Mouse (Mus musculus): ENCODE measurements around the gene Hbq1a.
A peak's percentile ranks its signal among the peaks of the same experiment; 100 is the strongest.
"Not testable (repeated sequence)": the region's sequence is repeated elsewhere in the genome, so short reads cannot be mapped to it uniquely, and the experiment has no call there.

The Hbq1a gene

DNA sequence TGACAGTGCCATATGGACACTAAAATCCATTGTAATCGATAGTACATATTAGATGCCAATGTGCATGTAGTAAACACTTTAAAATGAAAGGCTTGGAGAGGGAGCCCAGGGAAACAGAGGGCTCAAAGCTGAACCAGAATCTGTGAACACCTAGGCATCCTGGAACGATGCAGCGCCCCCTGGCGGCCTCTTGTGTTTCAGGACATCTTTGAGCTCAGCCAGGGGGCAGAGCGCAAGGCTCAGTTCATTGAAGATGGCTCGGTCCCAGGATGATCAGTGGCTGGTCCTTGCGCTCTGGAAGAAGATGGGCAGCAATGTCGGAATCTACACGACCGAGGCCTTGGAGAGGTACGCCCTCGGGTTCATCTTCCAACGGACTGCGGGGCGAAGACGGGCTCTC is at the start of gene Hbq1a:
Gene Hbq1a, plus strand, starts transcription at position 205 of the 400 bp plus-strand sequence.
- peak; percentile 61 for DNase-seq

DNA sequence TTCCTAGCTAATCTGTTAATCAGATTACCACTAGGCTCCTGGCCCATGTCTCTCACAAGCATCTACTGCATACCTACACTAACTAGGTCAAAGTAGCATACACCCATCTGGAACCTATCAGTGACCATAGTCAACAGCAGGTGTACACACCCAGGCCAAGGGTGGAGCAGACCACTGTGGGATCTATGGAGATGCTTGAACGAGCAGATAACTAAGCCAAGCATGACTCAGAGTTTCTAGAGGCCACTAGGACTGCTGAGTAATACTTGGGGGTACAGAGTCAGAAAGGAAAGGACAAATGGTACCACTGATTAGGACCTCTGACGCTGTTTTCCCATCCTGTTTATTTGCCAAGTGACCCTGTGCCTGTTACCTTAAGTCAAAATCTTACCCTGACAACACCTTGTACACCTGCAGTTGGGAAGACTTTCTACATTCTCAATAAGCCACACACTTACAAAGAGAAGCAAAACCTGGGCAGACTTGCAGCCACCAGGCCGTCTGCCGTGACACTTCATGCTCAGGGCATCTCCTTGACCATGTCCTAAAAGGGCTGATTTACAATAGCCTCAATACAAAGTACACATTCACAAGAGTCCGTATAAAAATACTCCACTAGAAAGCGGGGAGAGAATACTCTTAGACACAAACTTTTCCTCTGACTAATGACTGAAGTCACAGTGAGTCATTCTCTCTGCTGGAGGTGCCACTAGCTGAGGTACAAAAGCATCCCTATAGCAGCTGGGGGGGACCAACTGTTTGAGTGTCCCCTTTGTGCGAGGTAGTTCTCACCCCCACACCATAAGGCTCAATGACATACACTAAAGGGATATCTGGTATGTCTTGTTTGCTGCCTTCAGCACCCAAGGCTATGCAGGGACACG is 48.7 kb upstream of the Hbq1a start:
- DNase-seq: no peak

DNA sequence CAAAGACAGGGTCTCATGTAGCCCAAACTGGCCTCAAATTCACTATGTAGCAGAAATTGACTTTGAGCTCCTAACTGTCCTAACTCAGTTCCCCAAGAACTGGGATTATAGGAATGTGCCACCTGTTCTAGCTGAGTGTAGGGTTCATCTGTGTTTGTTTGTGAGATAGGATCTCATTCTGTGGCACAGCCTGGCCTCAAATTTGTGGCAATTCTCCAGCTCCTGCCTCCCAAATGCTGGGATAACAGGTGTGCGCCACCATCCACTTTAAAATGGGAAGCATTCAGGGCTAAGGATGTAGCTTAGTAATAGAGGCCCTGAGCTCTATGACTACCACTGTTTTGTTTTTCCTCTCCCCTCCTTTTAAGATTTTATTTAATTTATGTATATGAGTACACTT is 46.7 kb upstream of the Hbq1a start:
- peak; percentile 15 for DNase-seq

DNA sequence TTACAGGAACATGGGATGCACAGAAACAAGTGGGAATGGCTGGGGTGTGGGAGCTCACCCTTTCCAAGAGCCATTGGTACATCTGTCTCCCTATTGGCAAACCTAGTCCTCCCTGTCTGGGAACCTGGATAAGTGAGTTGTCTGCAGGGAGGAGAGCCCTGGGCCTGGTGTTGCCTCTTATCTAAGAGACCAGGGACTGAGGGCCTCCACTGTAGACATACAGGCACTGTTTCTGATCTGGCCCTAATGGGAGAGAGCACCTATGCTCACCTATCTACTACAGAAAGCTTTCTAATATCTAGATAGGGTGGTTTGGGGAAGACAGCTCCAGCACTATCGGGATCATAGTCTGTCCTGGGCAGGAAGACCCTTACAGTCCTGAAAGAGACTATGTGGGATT is 43.7 kb upstream of the Hbq1a start:
- DNase-seq: no peak

DNA sequence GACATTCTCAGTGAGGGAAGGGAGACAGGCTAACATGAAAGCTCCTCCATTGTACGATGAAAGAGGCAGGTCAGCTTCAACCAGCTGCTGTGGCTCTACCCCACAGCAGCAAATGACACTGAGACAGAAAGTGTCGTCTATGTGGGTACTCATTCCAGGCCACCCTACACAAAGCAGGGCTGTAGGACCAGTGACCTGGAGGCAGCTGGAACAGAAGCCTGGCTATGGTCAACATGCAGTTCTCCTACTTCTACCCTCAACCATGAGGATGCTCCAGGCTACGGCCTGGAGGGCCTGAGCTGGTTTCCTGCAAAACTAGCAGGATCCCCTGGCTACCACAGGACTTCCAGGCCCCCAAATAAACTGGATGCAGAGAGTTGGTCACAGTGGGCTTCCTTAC is 43.3 kb upstream of the Hbq1a start:
- no peak for DNase-seq

DNA sequence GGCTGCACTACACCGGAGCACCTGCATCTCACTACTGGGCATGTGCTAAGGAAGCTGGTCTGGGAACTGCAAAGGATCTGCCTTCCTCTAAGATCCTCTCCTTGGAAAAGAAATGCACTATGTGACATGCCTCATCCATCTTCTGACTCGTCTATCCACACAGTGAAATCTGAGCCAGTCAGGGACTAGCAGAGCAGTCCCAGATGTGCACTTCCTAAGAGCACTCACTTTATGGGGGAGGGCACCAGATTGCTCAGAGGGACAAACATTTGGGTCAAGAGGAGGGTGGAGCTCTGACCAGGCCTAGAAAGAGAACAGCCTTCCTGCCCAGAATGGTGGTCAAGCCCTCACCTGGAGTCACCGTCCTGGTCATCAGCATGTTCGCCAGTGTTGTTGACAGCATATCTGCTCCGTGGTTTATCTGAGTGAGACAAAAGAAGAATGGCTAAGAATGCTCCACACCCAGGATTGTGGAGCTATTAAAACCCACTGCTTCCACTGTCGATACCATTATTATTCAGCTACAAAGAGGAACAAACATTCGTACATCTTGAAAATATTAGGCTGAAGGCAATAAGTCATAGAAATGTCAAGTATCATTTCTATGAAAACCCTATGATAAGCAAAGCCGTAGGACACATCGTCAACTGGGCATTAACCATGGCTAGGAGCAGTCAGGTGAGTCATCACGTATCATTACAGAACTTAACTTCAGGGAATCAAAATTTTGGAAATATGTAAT is 37.0 kb upstream of the Hbq1a start:
- no peak for DNase-seq

GRCm38 (mm10) chr11:32265117-32265738 is 34.6 kb upstream of the Hbq1a start:
- no peak for DNase-seq

DNA sequence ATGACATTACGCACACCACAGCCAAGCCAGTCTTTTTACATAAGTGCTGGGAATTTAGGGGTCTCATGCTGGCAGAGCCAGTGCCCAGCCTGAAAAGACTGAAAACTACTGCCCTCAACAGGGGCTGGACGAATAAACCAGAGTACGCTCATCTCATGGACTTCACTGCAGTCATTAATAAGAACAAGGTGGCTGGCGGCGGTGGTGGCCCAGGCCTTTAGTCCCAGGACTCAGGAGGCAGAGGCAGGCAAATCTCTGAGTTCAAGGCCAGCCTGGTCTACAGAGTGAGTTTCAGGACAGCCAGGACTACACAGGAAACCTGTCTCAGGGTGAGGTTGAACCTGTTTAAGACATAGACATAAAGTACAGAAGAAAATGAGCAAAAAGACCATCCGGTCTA is 33.7 kb upstream of the Hbq1a start:
- DNase-seq: no peak

DNA sequence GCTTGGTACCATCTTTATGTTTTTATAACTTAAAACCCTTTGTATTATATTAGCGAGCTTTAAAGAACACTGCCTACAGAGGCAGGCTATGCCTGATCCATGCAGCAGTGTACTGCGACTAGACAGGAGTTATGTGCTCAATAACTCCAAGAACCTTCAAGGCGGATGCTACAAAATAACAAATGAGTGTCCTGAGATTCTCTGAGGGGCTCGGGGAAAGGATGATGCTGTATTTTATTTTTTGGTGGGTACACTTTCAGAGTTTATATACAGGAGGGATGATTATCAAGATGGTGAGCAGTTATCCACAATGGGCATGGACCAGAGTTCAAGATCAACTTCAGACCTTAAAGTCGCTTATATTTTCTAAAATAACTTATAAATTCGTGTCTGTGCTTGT is 33.1 kb upstream of the Hbq1a start:
- peak; percentile 6 for DNase-seq

GRCm38 (mm10) chr11:32267188-32267884 is 32.5 kb upstream of the Hbq1a start, which contains the start of gene Nprl3:
Nprl3 (minus strand) TSS chr11:32267707.
- DNase-seq: peak; percentile 94

DNA sequence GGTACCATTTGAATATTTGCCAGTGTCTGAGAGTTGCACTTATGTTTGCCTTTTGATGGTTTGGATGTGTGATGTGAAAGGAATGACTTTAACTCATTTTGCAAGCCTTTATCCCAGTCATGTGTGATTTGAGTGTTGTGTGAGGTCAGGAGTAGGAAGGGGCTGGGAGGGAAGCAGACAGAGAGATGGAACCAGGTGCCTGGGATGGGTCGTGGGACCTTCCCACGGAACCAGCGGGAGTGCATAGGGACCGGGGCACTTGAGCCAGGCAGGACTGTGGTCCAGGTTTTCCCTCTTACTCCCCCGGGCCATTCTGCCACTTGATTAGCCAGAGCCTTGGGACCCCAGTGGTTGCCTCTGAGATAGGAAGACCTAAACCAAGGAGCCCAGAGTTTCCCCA is 31.9 kb upstream of the Hbq1a start:
- peak; percentile 24 for DNase-seq

GRCm38 (mm10) chr11:32268952-32269351 is 30.9 kb upstream of the Hbq1a start:
- no peak for DNase-seq

DNA sequence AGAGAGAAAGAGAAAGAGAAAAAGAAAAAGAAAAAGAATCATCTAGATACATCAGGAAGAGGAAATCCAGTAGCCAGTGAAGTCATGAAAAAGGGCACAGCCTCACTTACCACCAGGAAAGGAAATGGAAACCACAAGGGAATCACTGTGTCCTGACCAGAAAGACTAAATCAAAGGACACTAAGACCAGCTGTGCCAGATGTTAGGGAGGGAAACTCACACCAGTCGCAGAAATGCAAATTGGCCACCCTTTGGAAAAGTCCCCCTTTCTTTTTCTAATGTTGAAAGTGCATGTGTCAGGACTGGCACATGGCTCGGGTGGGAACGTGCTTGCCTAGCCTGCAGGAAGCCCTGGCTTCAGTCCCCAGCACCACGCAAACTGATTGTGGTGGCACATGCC is 28.7 kb upstream of the Hbq1a start:
- DNase-seq: no peak

DNA sequence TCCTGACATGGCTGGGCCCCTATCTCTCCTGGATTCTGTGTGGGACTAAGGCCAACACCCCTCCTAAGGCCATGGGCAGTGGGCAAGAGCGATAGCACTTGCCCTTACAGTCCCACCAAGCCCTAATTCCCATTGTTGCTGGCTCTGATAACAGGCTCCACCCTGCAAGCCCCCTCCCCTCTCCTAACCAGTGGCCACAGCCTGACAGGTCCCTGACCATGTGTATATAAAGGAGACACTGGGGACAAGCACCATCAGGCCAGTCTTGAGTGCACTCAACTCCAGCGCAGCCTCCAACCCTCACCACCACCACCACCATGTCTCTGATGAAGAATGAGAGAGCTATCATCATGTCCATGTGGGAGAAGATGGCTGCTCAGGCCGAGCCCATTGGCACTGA is 23.5 kb upstream of the Hbq1a start, which contains the start of gene Hba-x:
Gene Hba-x, plus strand, starts transcription at position 54 of the 400 bp plus-strand sequence.
- DNase-seq: no peak

- DNase-seq: no peak
These were observed 22.0 kb upstream of the Hbq1a start for GRCm38 (mm10) chr11:32277736-32278457.

GRCm38 (mm10) chr11:32278458-32278957 is 21.4 kb upstream of the Hbq1a start:
- DNase-seq: no peak

GRCm38 (mm10) chr11:32280646-32281045 is 19.2 kb upstream of the Hbq1a start:
- DNase-seq: no peak

GRCm38 (mm10) chr11:32281416-32282144 is 18.3 kb upstream of the Hbq1a start:
- no peak for DNase-seq

DNA sequence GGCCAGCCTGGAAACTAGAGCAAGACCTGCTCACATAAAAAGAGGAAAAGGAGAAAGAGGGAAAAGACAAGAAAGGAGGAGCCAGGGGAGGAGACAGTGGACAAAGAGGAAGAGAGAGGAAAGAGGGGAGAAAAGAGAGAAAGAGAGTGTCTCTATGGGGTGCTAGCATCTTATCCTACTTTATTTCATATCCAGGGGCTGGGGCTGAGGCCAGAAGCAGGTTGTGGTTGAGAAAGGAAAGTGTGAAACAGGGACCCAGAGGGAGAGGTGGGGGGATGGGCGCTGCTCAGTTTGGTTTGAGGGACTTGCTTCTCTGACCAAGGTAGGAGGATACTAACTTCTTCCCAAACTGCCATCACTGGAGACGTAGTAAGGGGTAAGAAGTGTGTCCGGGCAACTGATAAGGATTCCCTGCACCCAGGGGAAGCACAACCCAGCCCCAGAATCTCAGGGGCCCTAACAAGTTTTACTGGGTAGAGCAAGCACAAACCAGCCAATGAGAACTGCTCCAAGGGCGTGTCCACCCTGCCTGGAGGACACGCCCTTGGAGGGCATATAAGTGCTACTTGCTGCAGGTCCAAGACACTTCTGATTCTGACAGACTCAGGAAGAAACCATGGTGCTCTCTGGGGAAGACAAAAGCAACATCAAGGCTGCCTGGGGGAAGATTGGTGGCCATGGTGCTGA is 16.6 kb upstream of the Hbq1a start, which contains the start of gene Hba-a1:
Gene Hba-a1, plus strand, starts transcription at position 421 of the 687 bp plus-strand sequence.
- not testable (repeated sequence) for DNase-seq

- DNase-seq: not testable (repeated sequence)
These were observed 15.3 kb upstream of the Hbq1a start for GRCm38 (mm10) chr11:32284582-32284981.
